In genomic region chr4:142420427-142420826, GRCm38 (mm10) we compare ENCODE assay signal across 13 mouse cellular contexts.
"Had no signal": no experiment of that assay in that cellular context is flagged by ENCODE, and none has a peak within 500 bp of the region (broad histone marks: within the 10 kb centered on the region; RNA-seq: fewer than 3 reads in every experiment).

No protein-coding gene starts in this region.

- H3K9ac ChIP-seq: limb, embryonic 12.5 days; liver, embryonic 13.5 days; liver, postnatal 0 days; lung, embryonic 15.5 days; midbrain, embryonic 12.5 days had no signal

- H3K9me3 ChIP-seq: limb, embryonic 12.5 days; liver, embryonic 13.5 days; lung, embryonic 15.5 days; megakaryocyte, embryonic 14.5 days; midbrain, embryonic 12.5 days had no signal

- H3K4me3 ChIP-seq: limb, embryonic 12.5 days; liver, embryonic 13.5 days; lung, embryonic 15.5 days; megakaryocyte, embryonic 14.5 days; midbrain, embryonic 12.5 days had no signal

- H3K4me1 ChIP-seq: limb, embryonic 12.5 days; liver, embryonic 13.5 days; megakaryocyte, embryonic 14.5 days had no signal

- DNase-seq: kidney, postnatal 25 days; liver; liver, embryonic 13.5 days; liver, postnatal 0 days; lung, postnatal 14 days; right cerebral cortex, adult 18-20 months; right cerebral cortex, postnatal 25 days; thymus, postnatal 36 days had no signal

- ATAC-seq: liver, postnatal 0 days had no signal

- H3K4me2 ChIP-seq: limb, embryonic 12.5 days; liver, embryonic 13.5 days; lung, embryonic 15.5 days; midbrain, embryonic 12.5 days had no signal

- H3K36me3 ChIP-seq: limb, embryonic 12.5 days; liver, embryonic 13.5 days; lung, embryonic 15.5 days; midbrain, embryonic 12.5 days had no signal

- H3K27me3 ChIP-seq: limb, embryonic 12.5 days; liver, embryonic 13.5 days; lung, embryonic 15.5 days; megakaryocyte, embryonic 14.5 days; midbrain, embryonic 12.5 days had no signal

- H3K27ac ChIP-seq: limb, embryonic 12.5 days; liver, embryonic 13.5 days; lung, embryonic 15.5 days; macrophage; midbrain, embryonic 12.5 days had no signal
